Mouse (Mus musculus) ES-E14 (cell line): ENCODE data around the gene Tns3.

ENCODE experiments used
- MAFK ChIP-seq: IDR thresholded peaks from 2 replicates; pipeline ENCODE4 v1.6.1; 2014; ENCODE audit warnings: mild to moderate bottlenecking, low read depth, low read length, inconsistent platforms; ENCODE audit not compliant: insufficient read depth
- ZC3H11A ChIP-seq: IDR thresholded peaks from 2 replicates; pipeline ENCODE4 v1.6.1; 2012; ENCODE audit warnings: low read depth, mild to moderate bottlenecking, inconsistent platforms, low read length, borderline replicate concordance

GRCm38 (mm10) chr11:8629326-8629725 is 35.0 kb downstream of the Tns3 start:
- TF ChIP-seq MAFK (no peak), ZC3H11A (no peak)
